Mouse (Mus musculus): ENCODE results near the gene Zfp973. TPM values are rescaled to one million over a fixed set of nuclear protein-coding genes. Genes with fewer than 3 reads are reported as not detected.
"Not testable (repeated sequence)": the region's sequence is repeated elsewhere in the genome, so short reads cannot be mapped to it uniquely, and the experiment has no call there.

Zfp973 gene
- 10 to 100 TPM; 11.3 to 14.4 (median 12.4) TPM for total RNA-seq (2022)

DNA sequence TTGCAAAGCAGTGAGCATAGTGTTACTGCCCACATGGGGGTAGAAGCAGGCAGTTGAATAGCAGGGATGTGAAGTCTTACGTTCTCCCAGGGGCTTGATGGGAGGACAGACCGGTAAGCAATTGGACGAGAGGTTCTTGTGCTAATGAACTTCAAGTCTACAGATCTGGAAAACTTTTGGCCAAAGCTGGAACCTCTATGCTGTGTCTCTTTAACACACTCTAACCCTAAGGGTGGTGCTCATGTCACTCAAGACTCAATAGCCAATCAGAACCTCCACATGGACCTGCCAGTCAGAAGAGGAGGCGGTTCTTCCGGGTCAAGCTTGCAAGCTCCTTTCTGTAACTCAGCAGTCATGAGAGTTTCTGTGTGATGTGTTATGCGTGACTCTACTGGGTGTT, at the start of gene Zfp973:
Zfp973 (plus strand) TSS at position 301 of the 400 bp plus-strand sequence.
- DNase-seq (ENCODE audit: low spot score in 2 of 2), result not testable (repeated sequence)

GRCm38 (mm10) chr2:176636244-176636643, 34.1 kb upstream of the Zfp973 start, which contains the start of gene Gm14308:
Gene Gm14308 (minus strand): TSS chr2:176636344.
- not testable (repeated sequence) for DNase-seq (ENCODE audit: low spot score in 2 of 2)

DNA sequence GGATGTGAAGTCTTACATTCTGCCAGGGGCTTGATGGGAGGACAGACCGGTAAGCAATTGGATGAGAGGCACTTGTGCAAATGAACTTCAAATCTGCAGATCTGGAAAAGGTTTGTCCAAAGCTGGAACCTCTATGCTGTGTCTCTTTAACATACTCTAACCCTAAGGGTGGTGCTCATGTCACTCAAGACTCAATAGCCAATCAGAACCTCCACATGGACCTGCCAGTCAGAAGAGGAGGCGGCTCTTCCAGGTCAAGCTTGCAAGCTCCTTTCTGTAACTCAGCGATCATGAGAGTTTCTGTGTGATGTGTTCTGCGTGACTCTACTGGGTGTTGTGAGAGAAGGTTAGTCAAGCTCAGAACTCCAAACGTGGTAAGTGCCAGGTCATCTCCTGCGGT, 37.7 kb downstream of the Zfp973 start, which contains the start of gene Gm14305:
Gm14305 (plus strand) TSS at position 278 of the 400 bp plus-strand sequence.
- peak; percentile 19 for DNase-seq (ENCODE audit: low spot score in 2 of 2)

Other genes with a start within 250 kb of the Zfp973 start
- gene Gm14435, start 246.9 kb upstream of the Zfp973 start, total RNA-seq (2022), result 10 to 100 TPM; 13.1 to 20.9 (median 18.7) TPM
- gene Gm14434, start 183.7 kb upstream of the Zfp973 start, total RNA-seq (2022), result not detected
- gene Zfp967, start 149.5 kb upstream of the Zfp973 start, total RNA-seq (2022), result not detected
- 10 to 100 TPM in 2 of 4 experiments, 1 to 10 TPM in 2; 4.2 to 11.4 (median 10.4) TPM for gene Gm14308, start 34.2 kb upstream of the Zfp973 start, total RNA-seq (2022)
- 10 to 100 TPM; 26.1 to 37.7 (median 35.1) TPM for gene Gm14305, start 37.8 kb downstream of the Zfp973 start, total RNA-seq (2022)
- gene Gm14295, start 128.1 kb downstream of the Zfp973 start, total RNA-seq (2022), result 10 to 100 TPM; 18.8 to 26.0 (median 20.6) TPM
- gene Gm14408, start 160.6 kb downstream of the Zfp973 start, total RNA-seq (2022), result not detected